Mouse (Mus musculus): Measurements from ENCODE around the gene Pnma1.

GRCm38 (mm10) chr12:84192741-84193641 lies 44.7 kb upstream of the Pnma1 start:
- TF ChIP-seq POLR2A (IDR thresholded peaks at IDR 0.05; ENCODE audit: borderline replicate concordance, control insufficient read depth, low read depth, low read length) (no peak), CTCF (IDR thresholded peaks at IDR 0.05; ENCODE audit: control insufficient read depth, insufficient read depth, low read length) (no peak)
